Mouse (Mus musculus): ENCODE data around the gene Ripk1. TPM values are rescaled to one million over a fixed set of nuclear protein-coding genes. Genes with fewer than 3 reads are reported as not detected.
"Not testable (repeated sequence)": the region's sequence is repeated elsewhere in the genome, so short reads cannot be mapped to it uniquely, and the experiment has no call there.

Gene Ripk1
- polyA plus RNA-seq, 1 experiment from 2014 or later = 8.7 TPM

DNA sequence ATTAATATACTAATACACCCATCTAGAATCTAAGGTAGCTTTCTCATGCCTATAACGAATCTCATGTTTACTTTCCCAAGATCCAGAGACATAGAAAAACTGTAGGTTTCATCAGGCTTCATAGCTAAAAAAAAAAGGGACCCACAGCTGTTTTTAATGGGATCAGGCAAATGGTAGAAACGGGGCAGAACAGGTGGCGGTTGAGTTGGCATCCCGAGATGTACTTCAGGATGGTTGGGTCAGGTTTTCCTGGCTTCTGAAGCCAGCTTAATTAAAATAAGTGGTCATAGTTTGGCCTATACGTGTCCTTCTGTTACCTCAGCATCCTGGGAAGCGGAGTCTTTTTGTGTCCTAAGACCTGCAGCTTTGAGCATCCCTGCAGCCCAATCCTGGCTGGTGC, 69.7 kb downstream of the Ripk1 start:
- ATAC-seq (ENCODE audit: insufficient number of reproducible peaks, insufficient read depth, low FRiP score, low read depth) = no peak
- no peaks in the 10 kb centered on the region for H3K27me3 ChIP-seq (ENCODE audit: control insufficient read depth, insufficient read depth, low read length)
- H3K4me1 ChIP-seq (ENCODE audit: control insufficient read depth in 2 of 2, insufficient read depth in 2 of 2, low read length in 2 of 2) = peaks cover 5 to 13% of the 10 kb centered on the region in 2 experiments
- H3K36me3 ChIP-seq (ENCODE audit: control insufficient read depth, insufficient read depth, low read length) = peaks cover 45% of the 10 kb centered on the region
- 90% methylated on average over 6 of the region's 6 CpGs for WGBS
- H3K9me3 ChIP-seq (ENCODE audit: control insufficient read depth, low read length) = no peaks in the 10 kb centered on the region
- H3K4me3 ChIP-seq (ENCODE audit: control insufficient read depth in 1 of 2, insufficient read depth in 1 of 2, low read depth in 1 of 2, low read length in 2 of 2) = no peak overlapping the region
- H3K9ac ChIP-seq (ENCODE audit: low read length) = no peak overlapping the region
- H3K4me2 ChIP-seq (ENCODE audit: low read length) = no peak overlapping the region
- no peak overlapping the region for H3K27ac ChIP-seq (replicated peaks in 1 of 2; ENCODE audit: control insufficient read depth in 1 of 2, insufficient read depth in 1 of 2, low read depth in 2 of 2, low read length in 2 of 2)

DNA sequence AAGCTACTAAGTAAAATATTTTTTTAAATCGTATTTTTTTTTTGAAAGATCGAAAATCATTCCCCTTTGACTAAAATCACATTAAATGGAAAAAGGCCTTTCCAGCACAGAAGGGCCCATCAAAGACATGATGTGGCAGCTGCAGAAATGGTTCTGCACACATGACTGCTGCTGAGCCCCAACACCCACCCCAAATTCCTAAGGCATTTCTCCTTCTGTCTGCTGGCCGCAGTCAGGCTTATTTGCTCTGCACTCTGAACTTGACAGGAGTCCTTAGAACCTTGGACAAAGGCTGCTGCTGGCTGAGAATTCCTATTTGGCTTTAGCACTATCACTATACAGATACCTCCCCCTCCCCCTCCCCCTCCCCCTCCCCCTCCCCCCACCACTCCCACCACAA, 70.7 kb downstream of the Ripk1 start:
- no peaks in the 10 kb centered on the region for H3K9me3 ChIP-seq (ENCODE audit: control insufficient read depth, low read length)
- peaks cover 45% of the 10 kb centered on the region for H3K36me3 ChIP-seq (ENCODE audit: control insufficient read depth, insufficient read depth, low read length)
- no peak for ATAC-seq (ENCODE audit: insufficient number of reproducible peaks, insufficient read depth, low FRiP score, low read depth)

DNA sequence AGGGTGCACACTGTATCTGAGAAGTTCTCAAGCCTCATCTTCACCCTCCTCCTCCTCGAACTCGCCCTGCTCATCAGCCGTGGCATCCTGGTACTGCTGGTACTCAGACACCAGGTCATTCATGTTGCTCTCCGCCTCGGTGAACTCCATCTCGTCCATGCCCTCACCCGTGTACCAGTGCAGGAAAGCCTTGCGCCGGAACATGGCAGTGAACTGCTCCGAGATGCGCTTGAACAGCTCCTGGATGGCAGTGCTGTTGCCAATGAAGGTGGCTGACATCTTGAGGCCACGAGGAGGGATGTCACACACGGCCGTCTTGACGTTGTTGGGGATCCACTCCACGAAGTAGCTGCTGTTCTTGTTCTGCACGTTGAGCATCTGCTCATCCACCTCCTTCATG, 72.3 kb downstream of the Ripk1 start:
- 94% methylated on average over 6 of the region's 17 CpGs for WGBS
- not testable (repeated sequence) for H3K27me3 ChIP-seq (ENCODE audit: control insufficient read depth, insufficient read depth, low read length)

More for the DNA sequence above, 70.7 kb downstream of the Ripk1 start:
- Histone ChIP-seq H3K4me2 (ENCODE audit: low read length) (no peak overlapping the region), H3K4me3 (ENCODE audit: control insufficient read depth in 1 of 2, insufficient read depth in 1 of 2, low read depth in 1 of 2, low read length in 2 of 2) (no peak overlapping the region), H3K27ac (replicated peaks in 1 of 2; ENCODE audit: control insufficient read depth in 1 of 2, insufficient read depth in 1 of 2, low read depth in 2 of 2, low read length in 2 of 2) (no peak overlapping the region), H3K9ac (ENCODE audit: low read length) (no peak overlapping the region), H3K27me3 (ENCODE audit: control insufficient read depth, insufficient read depth, low read length) (no peaks in the 10 kb centered on the region), H3K4me1 (ENCODE audit: control insufficient read depth in 2 of 2, insufficient read depth in 2 of 2, low read length in 2 of 2) (peaks cover 8 to 12% of the 10 kb centered on the region in 2 experiments)
- WGBS = 72% methylated on average over 3 of the region's 3 CpGs

DNA sequence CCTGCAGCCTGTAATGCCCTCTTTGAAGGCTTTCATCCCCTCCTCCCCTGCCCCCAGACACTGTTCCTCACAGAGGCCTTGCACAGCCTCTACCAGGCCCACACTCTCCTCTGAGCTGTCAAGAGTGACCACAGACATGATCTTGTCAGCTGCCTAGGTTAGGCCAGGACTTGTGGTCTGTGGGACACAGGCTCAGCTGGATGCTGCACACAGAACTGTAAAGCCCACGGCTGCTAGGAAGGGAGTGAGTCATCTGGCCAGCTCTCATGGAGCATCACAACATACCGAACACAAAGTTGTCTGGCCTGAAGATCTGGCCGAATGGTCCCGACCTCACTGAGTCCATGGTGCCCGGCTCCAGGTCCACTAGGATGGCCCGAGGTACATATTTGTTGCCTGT, 73.7 kb downstream of the Ripk1 start:
- H3K27ac ChIP-seq (replicated peaks in 1 of 2; ENCODE audit: control insufficient read depth in 1 of 2, insufficient read depth in 1 of 2, low read depth in 2 of 2, low read length in 2 of 2); H3K27me3 ChIP-seq (ENCODE audit: control insufficient read depth, insufficient read depth, low read length); H3K9me3 ChIP-seq (ENCODE audit: control insufficient read depth, low read length); ATAC-seq (ENCODE audit: insufficient number of reproducible peaks, insufficient read depth, low FRiP score, low read depth); H3K4me2 ChIP-seq (ENCODE audit: low read length); H3K4me3 ChIP-seq (ENCODE audit: control insufficient read depth in 1 of 2, insufficient read depth in 1 of 2, low read depth in 1 of 2, low read length in 2 of 2); H3K9ac ChIP-seq (ENCODE audit: low read length): not testable (repeated sequence)
- WGBS = 84% methylated on average over 6 of the region's 6 CpGs
- Histone ChIP-seq H3K36me3 (ENCODE audit: control insufficient read depth, insufficient read depth, low read length) (peaks cover 31% of the 10 kb centered on the region), H3K4me1 (ENCODE audit: control insufficient read depth in 2 of 2, insufficient read depth in 2 of 2, low read length in 2 of 2) (peaks cover 13 to 17% of the 10 kb centered on the region in 2 experiments)

More for the DNA sequence above, 72.3 kb downstream of the Ripk1 start:
- H3K4me2 ChIP-seq (ENCODE audit: low read length); H3K9ac ChIP-seq (ENCODE audit: low read length); ATAC-seq (ENCODE audit: insufficient number of reproducible peaks, insufficient read depth, low FRiP score, low read depth); H3K27ac ChIP-seq (replicated peaks in 1 of 2; ENCODE audit: control insufficient read depth in 1 of 2, insufficient read depth in 1 of 2, low read depth in 2 of 2, low read length in 2 of 2); H3K9me3 ChIP-seq (ENCODE audit: control insufficient read depth, low read length); H3K4me3 ChIP-seq (ENCODE audit: control insufficient read depth in 1 of 2, insufficient read depth in 1 of 2, low read depth in 1 of 2, low read length in 2 of 2): not testable (repeated sequence)
- peaks cover 37% of the 10 kb centered on the region for H3K36me3 ChIP-seq (ENCODE audit: control insufficient read depth, insufficient read depth, low read length)
- H3K4me1 ChIP-seq (ENCODE audit: control insufficient read depth in 2 of 2, insufficient read depth in 2 of 2, low read length in 2 of 2) = peaks cover 13 to 17% of the 10 kb centered on the region in 2 experiments

DNA sequence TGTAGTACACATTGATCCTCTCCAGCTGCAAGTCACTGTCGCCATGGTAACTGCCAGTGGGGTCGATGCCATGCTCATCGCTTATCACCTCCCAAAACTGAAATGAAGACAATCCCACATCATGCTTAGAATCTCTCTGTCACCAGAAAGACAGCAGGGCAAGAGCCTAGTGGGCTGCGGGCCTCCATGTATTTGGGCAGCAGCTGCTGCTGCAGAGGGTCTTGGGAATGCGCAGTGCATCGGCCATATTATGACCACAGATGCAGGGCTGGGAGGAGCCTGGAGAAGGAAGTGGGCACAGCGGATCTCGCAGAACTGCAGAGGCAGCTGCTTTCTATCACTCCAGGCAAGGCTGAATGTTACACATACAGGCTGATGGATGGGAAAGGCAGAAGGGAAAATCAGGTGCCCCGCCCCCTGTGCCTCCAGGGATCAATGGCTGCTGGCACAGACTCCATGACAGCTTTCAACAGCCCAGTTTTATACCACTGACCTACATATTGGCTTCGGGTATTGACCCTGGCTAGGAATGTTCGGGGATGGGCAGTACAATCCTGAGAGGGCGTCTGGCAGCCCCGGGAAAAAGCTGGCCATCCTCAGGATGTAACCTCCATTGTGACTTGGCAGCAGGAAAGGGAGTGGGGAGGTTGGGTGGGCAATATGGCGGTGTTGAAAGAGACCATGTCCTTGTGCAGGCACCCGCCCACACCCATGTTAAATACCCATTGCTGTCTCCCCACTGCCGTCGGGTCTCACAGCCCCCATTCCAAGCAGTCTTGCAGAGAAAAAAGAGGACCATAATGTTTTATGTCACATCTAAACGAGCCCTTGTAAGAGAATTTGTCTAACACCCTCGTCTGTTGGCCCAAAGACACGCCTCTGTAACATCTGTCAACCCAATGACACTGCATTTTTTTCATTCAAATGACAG, 74.7 kb downstream of the Ripk1 start:
- Histone ChIP-seq H3K36me3 (ENCODE audit: control insufficient read depth, insufficient read depth, low read length) (peaks cover 26% of the 10 kb centered on the region), H3K27ac (replicated peaks in 1 of 2; ENCODE audit: control insufficient read depth in 1 of 2, insufficient read depth in 1 of 2, low read depth in 2 of 2, low read length in 2 of 2) (0 out of 4 replicates have a peak overlapping the region, but pooled peaks of 1 of the 2 experiments have one; percentile 15), H3K4me1 (ENCODE audit: control insufficient read depth in 2 of 2, insufficient read depth in 2 of 2, low read length in 2 of 2) (peaks cover 13 to 17% of the 10 kb centered on the region in 2 experiments), H3K9me3 (ENCODE audit: control insufficient read depth, low read length) (no peaks in the 10 kb centered on the region), H3K9ac (ENCODE audit: low read length) (peak overlapping the region; percentile 87), H3K4me2 (ENCODE audit: low read length) (peak overlapping the region; percentile 87), H3K4me3 (ENCODE audit: control insufficient read depth in 1 of 2, insufficient read depth in 1 of 2, low read depth in 1 of 2, low read length in 2 of 2) (peak overlapping the region; percentile 73 to 79), H3K27me3 (ENCODE audit: control insufficient read depth, insufficient read depth, low read length) (no peaks in the 10 kb centered on the region)
- no peak; the same call in 1 of the 2 replicates for ATAC-seq (ENCODE audit: insufficient number of reproducible peaks, insufficient read depth, low FRiP score, low read depth)
- WGBS = 50% methylated on average over 20 of the region's 20 CpGs

DNA sequence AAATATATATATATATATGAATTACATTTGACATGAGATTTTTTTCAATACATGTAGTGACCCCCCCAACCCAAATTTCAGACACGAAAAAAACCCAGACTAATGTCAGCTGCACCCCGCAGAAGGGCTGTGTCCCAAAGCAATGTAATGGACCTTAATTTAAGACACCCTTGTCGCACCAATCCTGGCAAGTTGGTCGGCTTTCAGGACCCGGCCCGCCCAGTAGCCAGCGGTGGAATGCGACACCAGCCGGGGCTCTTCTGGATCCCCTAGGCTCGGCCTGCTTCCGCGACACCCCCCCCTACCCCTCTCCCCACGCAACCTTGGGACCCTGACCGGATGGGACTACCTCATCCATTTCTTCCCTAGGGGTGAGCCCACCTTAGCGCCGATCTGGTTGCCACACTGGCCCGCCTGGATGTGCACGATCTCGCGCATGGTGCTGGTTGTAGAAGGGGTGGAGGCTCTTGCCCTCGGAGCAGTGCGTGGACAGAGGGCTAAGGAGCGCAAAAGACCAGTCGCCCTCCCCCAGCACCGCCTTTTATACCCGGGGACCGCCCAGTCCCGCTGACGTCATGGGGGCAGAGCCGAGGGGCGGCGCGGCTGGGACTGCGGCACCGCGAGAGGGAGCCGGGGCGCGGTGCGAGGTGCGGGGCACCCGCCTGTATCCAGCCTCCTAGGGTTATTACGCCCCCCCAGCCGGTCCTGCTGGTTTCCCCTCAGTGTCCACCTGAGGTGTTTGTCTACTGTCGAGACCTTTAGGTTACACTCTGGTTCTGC, 75.5 kb downstream of the Ripk1 start, which contains the start of gene Tubb2a:
Gene Tubb2a, minus strand, starts transcription at position 516 of the 780 bp plus-strand sequence.
- H3K27ac ChIP-seq (replicated peaks in 1 of 2; ENCODE audit: control insufficient read depth in 1 of 2, insufficient read depth in 1 of 2, low read depth in 2 of 2, low read length in 2 of 2) = peak within 1 kb of the TSS; percentile 35 to 45; a peak in 2 of 4 replicates
- no peaks in the 10 kb centered on the region for H3K9me3 ChIP-seq (ENCODE audit: control insufficient read depth, low read length)
- H3K4me1 ChIP-seq (ENCODE audit: control insufficient read depth in 2 of 2, insufficient read depth in 2 of 2, low read length in 2 of 2) = peaks cover 13 to 17% of the 10 kb centered on the region in 2 experiments
- H3K27me3 ChIP-seq (ENCODE audit: control insufficient read depth, insufficient read depth, low read length) = no peaks in the 10 kb centered on the region
- H3K4me3 ChIP-seq (ENCODE audit: control insufficient read depth in 1 of 2, insufficient read depth in 1 of 2, low read depth in 1 of 2, low read length in 2 of 2) = peak within 1 kb of the TSS; percentile 73 to 79
- peaks cover 25% of the 10 kb centered on the region for H3K36me3 ChIP-seq (ENCODE audit: control insufficient read depth, insufficient read depth, low read length)
- WGBS = 2% methylated on average over 45 of the region's 45 CpGs
- peak within 1 kb of the TSS; percentile 87 for H3K4me2 ChIP-seq (ENCODE audit: low read length)
- peak within 1 kb of the TSS; percentile 87 for H3K9ac ChIP-seq (ENCODE audit: low read length)
- ATAC-seq (ENCODE audit: insufficient number of reproducible peaks, insufficient read depth, low FRiP score, low read depth) = peak; percentile 88

DNA sequence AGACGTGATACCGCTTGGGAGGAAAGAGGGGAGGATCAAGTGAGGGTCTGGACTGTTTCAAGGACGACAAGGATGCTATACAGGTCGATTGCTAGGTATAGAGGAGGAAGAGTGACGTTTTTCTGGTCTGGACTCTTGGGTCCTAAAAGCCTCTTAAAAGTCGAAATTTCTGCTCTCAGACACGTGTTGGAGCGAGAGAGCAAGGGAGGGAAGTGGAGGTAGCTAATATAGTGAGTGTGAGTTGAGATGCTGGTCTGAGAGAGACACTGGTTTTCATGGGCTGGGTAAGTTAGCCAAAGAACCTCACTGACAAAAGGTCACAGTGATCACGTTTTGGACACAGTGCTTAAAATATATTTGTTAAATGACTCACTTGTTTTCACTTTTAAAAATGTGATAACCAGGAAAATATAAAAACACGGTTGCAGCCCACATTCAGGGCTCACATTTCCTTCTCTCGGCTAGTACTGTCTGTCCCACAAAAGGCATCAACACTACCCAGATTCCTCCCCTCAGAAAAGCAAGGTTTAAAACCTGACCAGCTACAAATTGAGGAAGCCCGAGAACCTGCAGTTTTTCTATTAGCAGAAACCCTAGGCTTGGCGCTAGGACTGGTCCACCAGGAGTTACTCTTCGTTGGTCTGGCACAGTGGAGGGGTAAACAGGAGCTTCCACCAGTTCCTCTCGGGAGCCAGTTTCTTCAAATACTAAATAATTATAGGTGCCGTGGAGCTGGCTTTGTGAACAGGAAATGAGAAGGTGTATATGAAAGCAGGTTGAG, 76.5 kb downstream of the Ripk1 start:
- Histone ChIP-seq H3K9ac (ENCODE audit: low read length) (peak overlapping the region; percentile 87), H3K36me3 (ENCODE audit: control insufficient read depth, insufficient read depth, low read length) (peaks cover 20% of the 10 kb centered on the region), H3K9me3 (ENCODE audit: control insufficient read depth, low read length) (no peaks in the 10 kb centered on the region), H3K4me3 (ENCODE audit: control insufficient read depth in 1 of 2, insufficient read depth in 1 of 2, low read depth in 1 of 2, low read length in 2 of 2) (peak overlapping the region; percentile 73 to 79), H3K27me3 (ENCODE audit: control insufficient read depth, insufficient read depth, low read length) (no peaks in the 10 kb centered on the region), H3K27ac (replicated peaks in 1 of 2; ENCODE audit: control insufficient read depth in 1 of 2, insufficient read depth in 1 of 2, low read depth in 2 of 2, low read length in 2 of 2) (no peak overlapping the region), H3K4me2 (ENCODE audit: low read length) (peak overlapping the region; percentile 87), H3K4me1 (ENCODE audit: control insufficient read depth in 2 of 2, insufficient read depth in 2 of 2, low read length in 2 of 2) (peaks cover 11 to 15% of the 10 kb centered on the region in 2 experiments)
- ATAC-seq (ENCODE audit: insufficient number of reproducible peaks, insufficient read depth, low FRiP score, low read depth) = no peak
- 39% methylated on average over 16 of the region's 16 CpGs for WGBS

Data from heart, embryonic 14.5 days (tissue).